Mouse (Mus musculus) bone marrow, adult 2 months (tissue): ENCODE measurements around the gene Aldh3b3.

Source experiments
- CTCF ChIP-seq: fragments of 200-500 bp; IDR thresholded peaks from 2 replicates; pipeline ENCODE4 v1.5.1; 2011; ENCODE audit warnings: low read length, control low read depth; ENCODE audit not compliant: control insufficient read depth, insufficient read depth
- POLR2A ChIP-seq: fragments of 200-500 bp; IDR thresholded peaks from 2 replicates; pipeline ENCODE4 v1.6.1; 2011; ENCODE audit warnings: low read depth, mild to moderate bottlenecking, control low read depth, low read length, borderline replicate concordance; ENCODE audit not compliant: control insufficient read depth

DNA sequence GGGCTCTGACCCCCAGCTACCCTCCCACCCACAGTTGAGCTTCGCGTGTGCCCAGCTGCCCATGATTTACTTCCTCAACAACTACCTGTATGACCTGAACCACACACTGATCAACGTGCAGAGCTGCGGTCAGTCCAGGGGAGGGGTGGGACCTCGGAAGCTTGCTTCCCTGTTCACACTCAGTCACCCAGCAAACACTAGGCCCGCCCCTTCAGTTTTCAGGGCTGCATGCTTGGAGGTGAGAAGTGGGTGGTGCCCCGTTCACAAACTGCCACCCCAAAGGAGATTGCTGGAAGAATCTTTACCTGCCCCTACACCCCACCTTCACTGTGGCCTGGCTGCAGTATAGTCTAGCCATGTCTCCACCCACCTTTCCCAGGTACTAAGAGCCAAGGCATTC lies 16.1 kb upstream of the Aldh3b3 start:
- TF ChIP-seq POLR2A (no peak), CTCF (no peak)
